Mouse (Mus musculus): ENCODE measurements around the gene Fam221a.

- TF ChIP-seq USF1 (IDR thresholded peaks at IDR 0.05; ENCODE audit: low read depth) (no peak), CTCF (IDR thresholded peaks at IDR 0.05; ENCODE audit: control insufficient read depth, insufficient read depth, insufficient read length) (no peak)
Measured at GRCm38 (mm10) chr6:49321341-49321740, 46.2 kb upstream of the Fam221a start.

Data from C2C12 (cell line).